Mouse (Mus musculus): Measurements from ENCODE around the gene Btn2a2. TPM values are rescaled to one million over a fixed set of nuclear protein-coding genes. Genes with fewer than 3 reads are reported as not detected.
A peak's percentile ranks its signal among the peaks of the same experiment; 100 is the strongest.

The Btn2a2 gene
- total and polyA plus RNA-seq, 3 experiments, result 1.2 to 2.1 (median 1.3) TPM

- in situ Hi-C loops (cut with MboI; ENCODE audit: low pct_ligation_motif_present, low pct_unique_long_range_greater_than_20kb, low sequenced_read_pairs) (no loop called here), dilution Hi-C loops (cut with MboI; ENCODE audit: extremely low pct_ligation_motif_present, extremely low pct_unique_long_range_greater_than_20kb, low sequenced_read_pairs) (no loop called here)
- Histone ChIP-seq H3K9me3 (replicated peaks; ENCODE audit: low read length) (no peaks in the 10 kb centered on the region), H3K36me3 (replicated peaks in 1 of 2; ENCODE audit: control insufficient read depth in 1 of 2, insufficient read depth in 1 of 2, low read length in 1 of 2) (no peaks in the 10 kb centered on the region), H3K4me2 (ENCODE audit: insufficient read depth, low read depth, poor library complexity, severe bottlenecking) (no peak overlapping the region), H3K27me3 (replicated peaks) (peaks cover 39% of the 10 kb centered on the region), H3K4me3 (replicated peaks in 1 of 3; ENCODE audit: low read depth in 2 of 3, low read length in 2 of 3, poor library complexity in 1 of 3) (no peak overlapping the region), H3K9ac (ENCODE audit: insufficient read depth, low read depth) (no peak overlapping the region), H3K79me2 (replicated peaks; ENCODE audit: control insufficient read depth, extremely low read depth, insufficient read depth, poor library complexity, severe bottlenecking) (no peaks in the 10 kb centered on the region), H3K4me1 (ENCODE audit: control insufficient read depth in 1 of 2, insufficient read depth in 2 of 2) (peaks cover 0 to 5% of the 10 kb centered on the region in 2 experiments; a peak in 1 of 4 replicates), H3K27ac (ENCODE audit: insufficient read depth, low read depth) (no peak overlapping the region)
- DNase-seq (ENCODE audit: extremely low read depth), result no peak
- no peak for TF ChIP-seq ZC3H11A (IDR thresholded peaks at IDR 0.05; ENCODE audit: low read depth, low read length)
- peak; percentile 62 for TF ChIP-seq ZNF384 (IDR thresholded peaks at IDR 0.05; ENCODE audit: low read depth, low read length)
Measured at GRCm38 (mm10) chr13:23462669-23463068, 26.0 kb downstream of the Btn2a2 start.

GRCm38 (mm10) chr13:23462063-23462462 is 26.6 kb downstream of the Btn2a2 start:
- Histone ChIP-seq H3K4me2 (ENCODE audit: insufficient read depth, low read depth, poor library complexity, severe bottlenecking) (no peak overlapping the region), H3K9ac (ENCODE audit: insufficient read depth, low read depth) (no peak overlapping the region), H3K27ac (ENCODE audit: insufficient read depth, low read depth) (no peak overlapping the region), H3K9me3 (replicated peaks; ENCODE audit: low read length) (no peaks in the 10 kb centered on the region), H3K36me3 (replicated peaks in 1 of 2; ENCODE audit: control insufficient read depth in 1 of 2, insufficient read depth in 1 of 2, low read length in 1 of 2) (no peaks in the 10 kb centered on the region), H3K79me2 (replicated peaks; ENCODE audit: control insufficient read depth, extremely low read depth, insufficient read depth, poor library complexity, severe bottlenecking) (no peaks in the 10 kb centered on the region), H3K27me3 (replicated peaks) (peaks cover 43% of the 10 kb centered on the region), H3K4me3 (replicated peaks in 1 of 3; ENCODE audit: low read depth in 2 of 3, low read length in 2 of 3, poor library complexity in 1 of 3) (no peak overlapping the region), H3K4me1 (ENCODE audit: control insufficient read depth in 1 of 2, insufficient read depth in 2 of 2) (peaks cover 2 to 5% of the 10 kb centered on the region in 2 experiments; a peak in 1 of 4 replicates)
- dilution Hi-C loops (cut with MboI; ENCODE audit: extremely low pct_ligation_motif_present, extremely low pct_unique_long_range_greater_than_20kb, low sequenced_read_pairs) (no loop called here), in situ Hi-C loops (cut with MboI; ENCODE audit: low pct_ligation_motif_present, low pct_unique_long_range_greater_than_20kb, low sequenced_read_pairs) (no loop called here)
- TF ChIP-seq BHLHE40 (IDR thresholded peaks at IDR 0.05; ENCODE audit: low read depth, low read length) (peak; percentile 76), TBP (conservative IDR thresholded peaks at IDR 0.05; ENCODE audit: low read depth, low read length) (0 out of 2 replicates have a peak, but pooled peaks have one; percentile 31), HCFC1 (IDR thresholded peaks at IDR 0.05; ENCODE audit: low read depth, low read length) (no peak), ETS1 (conservative IDR thresholded peaks at IDR 0.05; ENCODE audit: low read depth, low read length) (no peak), MAZ (IDR thresholded peaks at IDR 0.05; ENCODE audit: low read depth, low read length) (no peak)
- DNase-seq (ENCODE audit: extremely low read depth), result no peak

DNA sequence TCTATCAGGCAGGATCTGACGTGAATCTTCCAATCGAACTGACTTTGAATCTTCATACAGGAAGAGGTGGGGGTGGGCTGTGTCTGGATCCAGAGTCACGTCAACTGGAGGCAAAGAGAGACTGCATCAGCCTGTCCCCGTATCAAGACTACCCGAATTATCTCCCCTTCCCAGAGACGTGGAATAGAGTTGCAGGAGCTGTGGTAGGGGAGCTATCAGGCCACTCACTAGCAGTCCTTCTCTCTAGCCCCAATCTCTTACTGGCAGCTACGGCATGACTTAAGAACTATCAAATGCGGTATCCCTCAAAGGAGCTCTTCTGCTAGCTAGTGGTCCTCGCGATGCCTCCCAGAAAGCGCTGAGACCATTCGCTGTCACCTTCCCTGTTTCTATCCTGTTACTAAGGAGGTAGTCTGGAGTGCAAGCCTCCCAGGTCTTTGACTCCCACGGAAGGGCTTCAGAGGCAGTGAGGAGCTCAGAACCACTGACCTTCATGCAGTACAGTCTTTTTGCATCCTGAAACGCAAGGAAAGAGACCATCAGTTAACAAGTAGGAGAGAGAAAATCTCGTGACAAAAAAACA is 29.3 kb downstream of the Btn2a2 start:
- DNase-seq (ENCODE audit: extremely low read depth), result no peak
- peaks cover 62% of the 10 kb centered on the region for H3K27me3 ChIP-seq (replicated peaks)
- no peak overlapping the region for H3K9ac ChIP-seq (ENCODE audit: insufficient read depth, low read depth)
- H3K4me2 ChIP-seq (ENCODE audit: insufficient read depth, low read depth, poor library complexity, severe bottlenecking), result no peak overlapping the region
- H3K27ac ChIP-seq (ENCODE audit: insufficient read depth, low read depth), result no peak overlapping the region
- in situ Hi-C loops (cut with MboI; ENCODE audit: low pct_ligation_motif_present, low pct_unique_long_range_greater_than_20kb, low sequenced_read_pairs), result no loop called here
- TF ChIP-seq ZNF384 (IDR thresholded peaks at IDR 0.05; ENCODE audit: low read depth, low read length) (no peak), IRF4 (IDR thresholded peaks at IDR 0.05; ENCODE audit: low read depth, low read length) (no peak), ZC3H11A (IDR thresholded peaks at IDR 0.05; ENCODE audit: low read depth, low read length) (no peak), TBP (conservative IDR thresholded peaks at IDR 0.05; ENCODE audit: low read depth, low read length) (no peak), BHLHE40 (IDR thresholded peaks at IDR 0.05; ENCODE audit: low read depth, low read length) (no peak), HCFC1 (IDR thresholded peaks at IDR 0.05; ENCODE audit: low read depth, low read length) (no peak), USF2 (conservative IDR thresholded peaks at IDR 0.05; ENCODE audit: low read depth, low read length) (no peak), KAT2A (IDR thresholded peaks at IDR 0.05; ENCODE audit: insufficient replicate concordance, low read length) (no peak), ETS1 (conservative IDR thresholded peaks at IDR 0.05; ENCODE audit: low read depth, low read length) (no peak), POLR2AphosphoS2 (IDR thresholded peaks at IDR 0.05; ENCODE audit: low read depth, low read length) (no peak)
- H3K9me3 ChIP-seq (replicated peaks; ENCODE audit: low read length), result no peaks in the 10 kb centered on the region
- dilution Hi-C loops (cut with MboI; ENCODE audit: extremely low pct_ligation_motif_present, extremely low pct_unique_long_range_greater_than_20kb, low sequenced_read_pairs), result no loop called here
- no peak overlapping the region for H3K4me3 ChIP-seq (replicated peaks in 1 of 3; ENCODE audit: low read depth in 2 of 3, low read length in 2 of 3, poor library complexity in 1 of 3)
- no peaks in the 10 kb centered on the region for H3K79me2 ChIP-seq (replicated peaks; ENCODE audit: control insufficient read depth, extremely low read depth, insufficient read depth, poor library complexity, severe bottlenecking)
- H3K4me1 ChIP-seq (ENCODE audit: control insufficient read depth in 1 of 2, insufficient read depth in 2 of 2), result peaks cover 0 to 2% of the 10 kb centered on the region in 2 experiments; a peak in 1 of 4 replicates
- H3K36me3 ChIP-seq (replicated peaks in 1 of 2; ENCODE audit: control insufficient read depth in 1 of 2, insufficient read depth in 1 of 2, low read length in 1 of 2), result no peaks in the 10 kb centered on the region
